Mouse (Mus musculus) E14TG2a.4 (cell line): ENCODE data around the gene Gtf2h3.

Source experiments
- CTCF ChIP-seq: conservative IDR thresholded peaks from 2 replicates; pipeline ENCODE4 v1.5.1; 2014; ENCODE audit warnings: low read length
- NANOG ChIP-seq: IDR thresholded peaks from 2 replicates; pipeline ENCODE4 v1.6.1; 2014; ENCODE audit warnings: borderline replicate concordance, low read length, mixed read lengths
- POU5F1 ChIP-seq: IDR thresholded peaks from 2 replicates; pipeline ENCODE4 v1.6.1; 2014; ENCODE audit warnings: low read length, borderline replicate concordance

DNA sequence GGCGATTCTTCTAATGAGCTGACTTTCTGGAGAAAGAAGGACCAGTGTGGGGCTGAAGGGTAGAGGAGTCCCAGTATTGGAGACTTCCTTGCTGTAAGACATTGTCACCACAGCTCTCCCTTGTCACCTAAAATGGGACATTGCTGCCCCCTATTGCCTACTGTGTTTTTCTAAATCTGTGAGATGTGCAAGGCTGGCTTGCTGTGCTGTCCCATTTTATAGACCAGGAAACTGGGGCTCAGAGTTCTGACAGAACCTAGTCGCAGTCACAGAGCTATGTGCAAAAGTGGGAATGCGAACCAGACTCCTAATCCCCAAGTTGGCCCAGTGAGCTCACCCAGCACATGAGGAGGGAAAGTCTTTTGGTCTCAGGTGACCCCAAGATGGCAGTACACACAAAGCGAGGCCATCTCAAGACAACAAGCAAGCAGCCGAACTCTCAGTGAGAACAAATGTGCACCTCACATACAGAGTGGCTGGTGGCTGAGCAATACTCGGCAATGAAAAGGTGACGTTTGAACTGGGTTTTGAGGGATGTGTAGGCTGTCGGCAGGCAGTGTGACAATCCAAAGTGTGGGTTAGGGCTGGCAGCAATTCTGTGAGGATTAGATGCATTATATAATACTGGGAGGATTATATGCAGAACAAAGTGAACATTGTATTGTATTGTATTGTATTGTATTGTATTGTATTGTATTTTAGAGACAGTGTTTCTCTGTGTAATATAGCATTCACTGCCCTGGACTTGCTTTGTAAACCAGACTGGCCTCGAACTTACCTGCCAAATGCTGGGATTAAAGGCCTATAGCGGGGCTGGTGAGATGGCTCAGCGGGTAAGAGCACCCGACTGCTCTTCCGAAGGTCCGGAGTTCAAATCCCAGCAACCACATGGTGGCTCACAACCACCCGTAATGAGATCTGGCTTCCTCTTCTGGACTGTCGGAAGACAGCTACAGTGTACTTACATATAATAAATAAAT is 39.8 kb upstream of the Gtf2h3 start:
- peak; percentile 23; the same call in 1 of the 2 replicates for TF ChIP-seq CTCF
- TF ChIP-seq NANOG, result no peak
- no peak for TF ChIP-seq POU5F1
